11 mouse cellular contexts compared by ENCODE assay signal in the genomic region with DNA sequence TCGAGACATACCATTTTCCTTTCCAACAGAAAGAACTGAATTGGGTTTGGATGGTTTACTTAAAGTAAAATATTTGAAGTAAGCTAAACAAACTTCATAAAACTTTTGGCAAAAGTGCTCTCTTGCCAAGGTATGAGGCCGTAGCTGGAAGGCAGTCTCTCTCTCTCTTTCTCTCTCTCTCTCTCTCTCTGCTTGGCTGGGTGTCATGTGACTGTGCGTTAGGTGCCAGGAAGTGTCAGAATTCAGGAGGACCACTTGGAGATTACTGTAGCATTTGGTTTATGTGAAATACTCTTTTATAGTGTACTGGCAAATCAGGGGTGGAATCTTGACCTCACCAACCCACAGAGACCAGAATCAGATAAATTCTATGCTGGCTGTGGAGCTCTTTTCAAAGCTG.
"Had no signal": no experiment of that assay in that cellular context is flagged by ENCODE, and none has a peak within 500 bp of the region (broad histone marks: within the 10 kb centered on the region; RNA-seq: fewer than 3 reads in every experiment).

No protein-coding gene starts in this region.

- H3K27ac ChIP-seq: layer of hippocampus, adult 2 months; limb, embryonic 12.5 days; liver, embryonic 15.5 days; midbrain, embryonic 13.5 days had no signal

- DNase-seq: kidney, adult 18-20 months; kidney, postnatal 10 days; kidney, postnatal 4 days; liver; lung, postnatal 14 days; right cerebral cortex, adult 18-20 months; thymus, postnatal 36 days had no signal

- H3K36me3 ChIP-seq: limb, embryonic 12.5 days; liver, embryonic 15.5 days; midbrain, embryonic 13.5 days had no signal

- H3K9ac ChIP-seq: limb, embryonic 12.5 days; liver, embryonic 15.5 days; midbrain, embryonic 13.5 days had no signal

- H3K4me2 ChIP-seq: limb, embryonic 12.5 days; liver, embryonic 15.5 days; midbrain, embryonic 13.5 days had no signal

- H3K9me3 ChIP-seq: limb, embryonic 12.5 days; liver, embryonic 15.5 days; midbrain, embryonic 13.5 days had no signal

- H3K4me3 ChIP-seq: layer of hippocampus, adult 2 months; limb, embryonic 12.5 days; liver, embryonic 15.5 days; midbrain, embryonic 13.5 days had no signal

- H3K27me3 ChIP-seq: limb, embryonic 12.5 days; liver, embryonic 15.5 days; midbrain, embryonic 13.5 days had no signal

- ATAC-seq: midbrain, embryonic 13.5 days had no signal

- H3K4me1 ChIP-seq: liver, embryonic 15.5 days had no signal
